Mouse (Mus musculus) embryonic facial prominence, embryonic 15.5 days (tissue): ENCODE data around the gene Fahd2a. TPM values are rescaled to one million over a fixed set of nuclear protein-coding genes. Genes with fewer than 3 reads are reported as not detected.

Source experiments
- ATAC-seq: fragments of 200-750 bp; cut with Nextera tagmentation; 2 replicates; pipeline ENCODE4 v1.8.0; 2017; ENCODE audit warnings: low read depth, moderate TSS enrichment; ENCODE audit not compliant: insufficient number of reproducible peaks, low FRiP score, low TSS enrichment
- H3K27ac ChIP-seq: fragments of 300-500 bp; sonication (generic); replicated peaks from 2 replicates; pipeline ENCODE4 v1.5.1; 2015; ENCODE audit warnings: mild to moderate bottlenecking, inconsistent platforms
- H3K27me3 ChIP-seq: fragments of 300-500 bp; sonication (generic); 2 replicates; pipeline ENCODE4 v1.6.1; 2015; ENCODE audit warnings: inconsistent platforms
- H3K36me3 ChIP-seq: fragments of 300-500 bp; sonication (generic); 2 replicates; pipeline ENCODE4 v1.6.1; 2015; ENCODE audit warnings: mild to moderate bottlenecking, inconsistent platforms
- H3K4me1 ChIP-seq: fragments of 300-500 bp; sonication (generic); 2 replicates; pipeline ENCODE4 v1.6.1; 2015; ENCODE audit warnings: inconsistent platforms
- H3K4me2 ChIP-seq: fragments of 300-500 bp; sonication (generic); replicated peaks from 2 replicates; pipeline ENCODE4 v1.6.1; 2015; ENCODE audit warnings: mild to moderate bottlenecking, inconsistent platforms
- H3K4me3 ChIP-seq: fragments of 300-500 bp; sonication (generic); replicated peaks from 2 replicates; pipeline ENCODE4 v1.5.1; 2015; ENCODE audit warnings: mild to moderate bottlenecking, inconsistent platforms
- H3K9ac ChIP-seq: fragments of 300-500 bp; sonication (generic); 2 replicates; pipeline ENCODE4 v1.6.1; 2015; ENCODE audit warnings: inconsistent platforms
- H3K9me3 ChIP-seq: fragments of 300-500 bp; sonication (generic); replicated peaks from 2 replicates; pipeline ENCODE4 v1.6.1; 2016; ENCODE audit warnings: inconsistent platforms
- WGBS: fragments of 180-500 bp; shearing (Covaris S2); methylation state at CpG from one replicate; pipeline ENCODE4 v1.1.7; 2015; 5-methylcytosine and 5-hydroxymethylcytosine counted together
- polyA plus RNA-seq: library from polyadenylated mRNA; unstranded; fragments of >200 nt; fragmentation: Nextera tagmentation; extraction: Ambion mirVana; gene quantifications from 2 replicates; pipeline ENCODE4 v1.2.1, GENCODE M21; 2015

Fahd2a gene
- 24.4 and 25.3 TPM in 2 replicates for polyA plus RNA-seq

DNA sequence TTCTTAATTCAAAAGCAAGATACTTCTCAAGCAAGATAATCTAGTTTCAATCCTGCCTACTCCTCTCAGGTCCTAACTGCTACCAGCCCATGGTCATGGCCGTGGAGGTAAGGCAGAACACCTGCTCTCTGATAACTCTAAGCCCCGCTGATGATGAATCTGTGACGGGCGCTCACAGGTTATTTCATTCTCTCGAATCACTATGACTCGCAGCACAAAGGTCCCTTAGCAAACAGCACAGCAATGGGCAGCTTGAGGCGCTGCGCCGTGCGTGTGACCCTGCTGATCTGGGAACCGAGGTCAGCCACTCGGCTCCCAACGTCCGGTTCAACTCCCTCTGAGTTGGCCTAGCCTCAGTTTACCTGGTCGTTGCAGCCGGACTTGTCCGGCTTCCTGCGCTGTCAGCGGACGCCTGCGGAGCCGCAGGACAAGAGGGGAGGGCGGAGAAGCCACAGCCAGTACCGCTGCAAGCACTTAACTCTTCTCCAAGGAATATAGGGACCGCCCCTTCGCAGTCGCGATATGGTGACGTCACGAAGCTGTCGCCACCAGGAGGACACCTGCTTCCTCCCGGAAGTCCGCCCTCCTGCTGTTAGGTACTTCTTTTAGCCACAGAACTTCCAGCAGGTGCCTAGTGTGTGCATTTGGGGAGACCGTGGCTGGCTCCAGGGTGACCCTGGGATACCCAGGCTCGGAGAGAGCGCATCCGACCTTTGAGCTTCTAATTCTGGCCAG, at the start of gene Fahd2a:
Fahd2a (minus strand) TSS at position 511 of the 735 bp plus-strand sequence.
- Histone ChIP-seq H3K27me3 (no peaks in the 10 kb centered on the region), H3K4me1 (peaks cover 13% of the 10 kb centered on the region; the same call in 1 of the 2 replicates), H3K36me3 (0 out of 2 replicates have a peak, but pooled peaks cover 2% of the 10 kb centered on the region), H3K4me2 (peak within 1 kb of the TSS; percentile 75), H3K9me3 (no peaks in the 10 kb centered on the region), H3K9ac (peak within 1 kb of the TSS; percentile 63), H3K27ac (no peak within 1 kb of the TSS), H3K4me3 (peak within 1 kb of the TSS; percentile 63)
- 3% methylated on average over 37 of the region's 37 CpGs for WGBS
- 0 out of 2 replicates have a peak, but pooled peaks have one; percentile 57 for ATAC-seq

DNA sequence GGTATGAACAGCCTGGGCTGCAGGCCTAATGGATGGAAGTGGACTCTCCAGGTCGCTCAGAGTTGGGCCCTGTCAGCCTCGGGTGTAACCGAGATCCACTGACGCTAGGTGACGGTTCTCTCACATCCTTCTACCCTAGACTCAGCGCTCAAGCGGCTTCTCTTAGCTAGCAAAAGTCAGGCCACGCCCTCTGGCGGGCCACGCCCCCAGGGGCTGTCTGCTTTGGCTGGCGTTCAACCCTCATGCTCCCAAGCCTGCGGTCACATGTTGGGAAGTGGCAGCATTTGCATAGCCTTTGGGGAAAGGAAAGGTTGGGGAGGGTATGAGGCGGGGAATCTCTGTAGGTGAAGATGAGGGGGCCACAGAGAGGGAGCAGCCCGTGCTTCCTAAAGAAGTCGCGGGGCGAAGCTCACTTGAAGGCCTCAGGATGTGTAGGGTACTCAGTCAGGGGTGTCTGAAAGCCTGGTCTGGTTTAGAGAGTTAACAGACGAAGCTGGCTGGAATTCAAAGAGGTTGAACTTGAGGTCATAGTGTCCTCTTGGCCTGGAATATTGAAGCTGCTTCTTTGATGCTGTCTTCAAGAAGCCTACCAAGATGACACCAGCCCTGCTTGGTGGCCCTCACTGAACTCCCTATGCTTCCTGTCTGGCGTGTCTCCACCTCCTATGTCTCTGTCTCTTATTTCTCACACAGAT, 40.3 kb upstream of the Fahd2a start:
- Histone ChIP-seq H3K36me3 (no peaks in the 10 kb centered on the region), H3K9me3 (no peaks in the 10 kb centered on the region), H3K4me3 (peak overlapping the region; percentile 15; the same call in 1 of the 2 replicates), H3K27me3 (peaks cover 64% of the 10 kb centered on the region), H3K4me2 (peak overlapping the region; percentile 43), H3K9ac (no peak overlapping the region), H3K27ac (no peak overlapping the region), H3K4me1 (peaks cover 42% of the 10 kb centered on the region)
- WGBS: 7% methylated on average over 19 of the region's 19 CpGs
- peak; percentile 45; the same call in 1 of the 2 replicates for ATAC-seq

DNA sequence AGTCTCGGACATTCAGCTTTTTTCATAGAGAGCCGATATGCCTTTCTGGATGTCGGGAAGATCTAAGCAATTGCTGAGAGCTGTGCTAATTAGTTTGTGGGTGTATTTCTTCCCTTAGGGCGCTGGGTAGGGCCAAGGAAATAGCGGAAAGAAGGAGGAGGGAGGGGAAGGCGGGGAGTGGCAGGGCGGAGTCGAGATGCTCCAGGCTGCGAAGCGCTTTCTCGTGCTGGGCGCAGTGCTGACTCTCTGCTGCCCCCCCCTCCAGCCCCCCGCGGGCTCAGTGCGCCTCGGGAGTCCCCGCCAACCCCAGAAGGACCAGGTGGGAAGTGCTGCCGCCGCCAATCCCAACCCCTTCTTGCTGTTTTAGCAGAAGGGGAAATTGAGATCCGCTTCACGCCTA, 38.6 kb upstream of the Fahd2a start:
- Histone ChIP-seq H3K36me3 (no peaks in the 10 kb centered on the region), H3K4me2 (peak overlapping the region; percentile 95), H3K4me3 (peak overlapping the region; percentile 59), H3K27me3 (peaks cover 66% of the 10 kb centered on the region), H3K9ac (no peak overlapping the region), H3K4me1 (peaks cover 42% of the 10 kb centered on the region), H3K27ac (peak overlapping the region; percentile 63; the same call in 1 of the 2 replicates), H3K9me3 (no peaks in the 10 kb centered on the region)
- WGBS: 0% methylated on average over 12 of the region's 21 CpGs
- ATAC-seq: no peak

DNA sequence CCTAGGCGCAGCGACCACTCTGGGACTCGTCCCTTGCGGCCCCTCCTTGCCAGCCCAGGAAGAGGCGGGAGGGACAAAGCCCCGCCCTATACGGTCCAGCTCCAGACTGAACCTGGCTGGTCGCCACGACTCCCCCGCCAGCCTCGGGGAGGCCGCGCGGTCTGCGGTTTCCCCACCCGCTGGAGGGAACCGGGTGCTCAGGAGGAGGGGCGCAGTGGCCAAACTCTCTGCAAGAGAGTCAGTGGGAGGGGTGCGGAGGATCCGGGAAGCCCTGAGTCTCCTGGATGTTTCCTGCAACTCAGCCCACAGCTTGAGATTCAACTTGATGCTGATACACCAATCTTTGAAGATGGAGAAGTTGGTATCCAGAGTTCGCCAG, 38.2 kb upstream of the Fahd2a start:
- peaks cover 42% of the 10 kb centered on the region for H3K4me1 ChIP-seq
- H3K9ac ChIP-seq: peak overlapping the region; percentile 35; the same call in 1 of the 2 replicates
- no peaks in the 10 kb centered on the region for H3K36me3 ChIP-seq
- H3K4me3 ChIP-seq: peak overlapping the region; percentile 59
- H3K27me3 ChIP-seq: peaks cover 66% of the 10 kb centered on the region
- 0% methylated on average over 21 of the region's 21 CpGs for WGBS
- peak overlapping the region; percentile 63; the same call in 1 of the 2 replicates for H3K27ac ChIP-seq
- no peaks in the 10 kb centered on the region for H3K9me3 ChIP-seq
- H3K4me2 ChIP-seq: peak overlapping the region; percentile 95
- ATAC-seq: peak; percentile 85

DNA sequence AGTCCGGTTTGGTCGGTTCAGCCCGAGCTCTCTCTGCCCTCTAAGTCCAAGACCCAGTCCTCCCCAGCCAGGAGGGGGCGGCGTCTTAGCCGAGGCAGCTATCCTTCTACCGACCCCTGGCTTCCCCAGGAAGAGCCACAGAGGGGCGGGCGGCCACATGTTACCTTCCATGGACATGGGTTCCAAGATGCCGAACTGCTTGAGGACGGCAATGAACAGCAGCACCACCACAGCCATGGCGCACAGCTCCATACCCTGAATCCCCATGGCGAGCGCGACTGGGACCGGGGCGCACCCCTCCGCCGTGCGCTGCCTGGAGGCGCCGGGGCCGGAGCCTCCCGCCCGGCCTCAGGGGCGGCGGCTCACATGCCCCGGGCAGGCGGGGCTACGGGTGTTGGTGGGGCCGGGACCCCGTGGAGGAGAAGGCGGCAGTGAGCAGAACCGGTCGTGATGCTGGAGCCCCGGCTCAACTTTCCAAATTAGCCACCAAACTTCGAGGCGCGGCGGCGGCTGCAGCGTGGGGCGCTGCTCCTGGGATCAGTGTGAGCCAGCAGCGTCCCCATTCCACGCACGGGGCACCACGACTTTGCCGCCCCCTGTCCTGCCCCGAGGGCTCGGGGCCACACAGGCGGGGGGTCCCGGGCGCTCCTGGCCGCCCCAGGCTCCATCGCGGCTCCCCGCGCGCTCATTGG, 37.6 kb upstream of the Fahd2a start:
- Histone ChIP-seq H3K9me3 (no peaks in the 10 kb centered on the region), H3K4me2 (peak overlapping the region; percentile 95), H3K4me3 (peak overlapping the region; percentile 59), H3K27me3 (peaks cover 63% of the 10 kb centered on the region), H3K27ac (peak overlapping the region; percentile 63; the same call in 1 of the 2 replicates), H3K36me3 (no peaks in the 10 kb centered on the region), H3K4me1 (peaks cover 42% of the 10 kb centered on the region), H3K9ac (peak overlapping the region; percentile 35)
- peak; percentile 24; the same call in 1 of the 2 replicates for ATAC-seq
- WGBS: under 1% methylated on average over 58 of the region's 59 CpGs

DNA sequence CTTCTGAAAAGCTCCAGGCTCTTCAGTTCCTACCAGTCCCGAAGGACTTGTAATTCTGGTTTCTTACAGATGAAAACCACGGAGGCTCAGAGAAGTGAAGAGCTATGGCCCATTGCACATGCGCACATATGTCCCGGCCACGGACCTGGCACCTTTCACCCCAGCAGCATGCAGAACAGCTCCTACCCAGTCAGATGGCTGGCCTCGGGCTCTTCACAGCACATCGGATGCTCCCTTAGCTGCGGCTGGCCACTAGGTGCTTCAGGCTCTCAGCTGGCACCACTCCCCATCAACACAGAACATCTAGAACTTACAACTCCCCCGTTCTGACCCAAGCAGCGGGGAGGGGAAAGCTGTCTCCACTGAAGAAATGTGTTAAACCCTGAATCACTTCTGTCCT, 35.4 kb upstream of the Fahd2a start:
- H3K4me2 ChIP-seq: no peak overlapping the region
- no peak for ATAC-seq
- no peaks in the 10 kb centered on the region for H3K36me3 ChIP-seq
- peaks cover 34% of the 10 kb centered on the region for H3K4me1 ChIP-seq
- no peak overlapping the region for H3K27ac ChIP-seq
- WGBS: 56% methylated on average over 10 of the region's 10 CpGs
- no peak overlapping the region for H3K9ac ChIP-seq
- H3K4me3 ChIP-seq: no peak overlapping the region
- H3K9me3 ChIP-seq: no peaks in the 10 kb centered on the region
- peaks cover 51% of the 10 kb centered on the region for H3K27me3 ChIP-seq

DNA sequence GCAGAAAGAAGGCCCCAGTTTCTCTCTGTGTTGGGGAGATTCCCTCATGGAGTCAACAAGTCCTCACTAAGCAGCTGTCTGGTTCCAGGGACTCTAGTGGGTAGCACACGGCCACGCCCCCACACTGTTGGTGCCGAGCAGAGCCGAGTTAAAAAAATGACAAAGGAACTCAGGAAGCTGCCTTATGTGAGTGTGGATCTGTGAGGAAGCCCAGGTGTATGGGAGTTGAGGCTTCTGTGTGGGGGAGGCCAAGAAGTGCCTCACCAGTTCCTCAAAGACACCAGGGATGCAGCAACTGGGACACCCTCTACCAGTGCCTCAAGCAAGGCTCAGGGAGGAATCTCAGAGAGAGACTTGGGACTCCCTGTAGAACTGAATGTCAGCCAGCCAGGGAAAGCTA, 34.8 kb upstream of the Fahd2a start:
- H3K27me3 ChIP-seq: peaks cover 46% of the 10 kb centered on the region
- peaks cover 29% of the 10 kb centered on the region for H3K4me1 ChIP-seq
- no peaks in the 10 kb centered on the region for H3K36me3 ChIP-seq
- WGBS: 52% methylated on average over 4 of the region's 4 CpGs
- no peak overlapping the region for H3K27ac ChIP-seq
- ATAC-seq: no peak
- H3K4me3 ChIP-seq: no peak overlapping the region
- no peak overlapping the region for H3K4me2 ChIP-seq
- H3K9me3 ChIP-seq: no peaks in the 10 kb centered on the region
- no peak overlapping the region for H3K9ac ChIP-seq

DNA sequence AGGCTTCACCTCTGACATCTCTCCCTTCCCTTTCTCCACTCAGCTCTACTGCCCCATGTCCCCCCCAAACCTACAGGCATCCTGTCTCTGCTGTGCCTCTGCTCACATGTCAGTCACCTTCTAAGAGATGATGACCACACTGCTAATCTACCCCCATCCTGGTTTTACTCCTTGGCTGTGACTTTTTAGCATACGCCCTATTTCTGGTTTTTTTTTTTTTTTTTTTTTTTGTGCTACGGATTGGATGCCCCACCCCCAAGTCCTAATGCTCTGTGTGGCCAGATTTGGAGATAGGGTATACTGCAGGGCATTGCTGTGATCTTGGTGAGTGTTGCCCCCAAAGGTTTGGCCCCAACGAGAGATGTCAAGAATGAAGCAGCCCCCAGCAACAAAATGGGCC, 27.9 kb upstream of the Fahd2a start:
- no peak overlapping the region for H3K9ac ChIP-seq
- H3K4me3 ChIP-seq: no peak overlapping the region
- WGBS: 51% methylated on average over 3 of the region's 3 CpGs
- H3K27me3 ChIP-seq: no peaks in the 10 kb centered on the region
- no peak for ATAC-seq
- no peak overlapping the region for H3K27ac ChIP-seq
- H3K9me3 ChIP-seq: no peaks in the 10 kb centered on the region
- no peaks in the 10 kb centered on the region for H3K4me1 ChIP-seq
- H3K4me2 ChIP-seq: no peak overlapping the region
- H3K36me3 ChIP-seq: no peaks in the 10 kb centered on the region

DNA sequence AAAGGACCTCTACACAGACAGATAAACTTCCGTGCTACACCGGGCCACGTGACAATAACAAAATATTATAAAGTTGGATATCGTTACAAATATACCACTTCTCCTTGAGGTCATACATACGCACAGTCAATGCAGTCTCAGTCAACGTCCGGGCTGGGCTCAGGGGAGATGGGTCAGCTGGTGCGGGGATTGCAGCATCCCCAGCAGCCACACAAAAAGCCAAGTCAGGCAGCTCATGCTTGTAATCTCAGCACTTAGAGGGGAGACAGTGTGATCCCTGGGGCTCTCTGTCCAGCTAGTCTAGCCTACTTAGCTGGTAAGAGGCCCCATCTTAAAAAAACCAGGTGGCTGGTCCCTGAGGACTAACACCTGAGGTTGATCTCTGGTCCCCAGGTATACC, 26.9 kb upstream of the Fahd2a start:
- 85% methylated on average over 8 of the region's 8 CpGs for WGBS
- Histone ChIP-seq H3K9ac (no peak overlapping the region), H3K9me3 (no peaks in the 10 kb centered on the region), H3K36me3 (no peaks in the 10 kb centered on the region), H3K4me1 (no peaks in the 10 kb centered on the region), H3K4me3 (no peak overlapping the region), H3K27me3 (no peaks in the 10 kb centered on the region), H3K4me2 (no peak overlapping the region), H3K27ac (no peak overlapping the region)
- no peak for ATAC-seq

DNA sequence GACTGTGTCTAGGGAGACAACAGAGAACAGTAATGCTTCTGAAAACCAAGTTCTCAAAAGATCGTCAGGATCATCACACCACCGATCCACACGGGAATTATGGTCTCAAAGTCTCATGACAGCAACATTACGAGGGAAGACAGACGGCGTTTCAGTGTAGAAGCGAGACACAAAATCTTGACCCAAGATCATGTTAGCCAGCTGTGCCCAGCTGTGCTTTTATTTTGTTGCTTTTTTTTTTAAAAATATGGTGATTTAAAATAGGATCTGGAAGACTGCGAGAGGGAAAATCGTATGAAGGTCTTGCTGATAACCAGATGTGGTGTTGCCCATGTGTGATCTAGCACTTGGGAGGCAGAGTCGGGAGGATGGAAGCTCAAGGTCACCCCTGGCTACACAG, 26.3 kb upstream of the Fahd2a start:
- Histone ChIP-seq H3K9ac (no peak overlapping the region), H3K36me3 (no peaks in the 10 kb centered on the region), H3K4me3 (no peak overlapping the region), H3K4me1 (no peaks in the 10 kb centered on the region), H3K9me3 (no peaks in the 10 kb centered on the region), H3K27me3 (no peaks in the 10 kb centered on the region), H3K4me2 (no peak overlapping the region), H3K27ac (no peak overlapping the region)
- ATAC-seq: no peak
- WGBS: 84% methylated on average over 10 of the region's 10 CpGs

DNA sequence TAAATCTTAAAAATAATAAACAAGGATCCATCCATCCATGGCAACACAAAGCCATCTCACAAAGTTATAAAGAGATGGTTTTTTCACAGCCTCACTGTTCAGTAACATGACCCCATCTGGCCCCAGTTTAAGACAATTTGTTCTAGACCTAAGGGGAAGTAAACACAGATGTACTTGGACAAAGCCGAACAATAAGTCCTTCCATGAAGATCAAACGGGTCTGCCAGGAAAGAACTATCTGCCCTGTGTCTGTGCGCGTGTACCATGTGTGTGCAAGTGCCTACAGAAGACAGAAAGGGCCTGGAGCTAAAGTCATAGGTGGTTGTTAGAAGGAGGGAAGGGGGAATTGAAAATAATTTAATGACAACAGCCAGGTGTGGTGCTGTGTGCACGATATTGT, 25.8 kb upstream of the Fahd2a start:
- no peaks in the 10 kb centered on the region for H3K36me3 ChIP-seq

More for the DNA sequence above, 25.8 kb upstream of the Fahd2a start:
- no peak overlapping the region for H3K9ac ChIP-seq
- H3K27me3 ChIP-seq: no peaks in the 10 kb centered on the region
- WGBS: 60% methylated on average over 5 of the region's 5 CpGs
- no peaks in the 10 kb centered on the region for H3K9me3 ChIP-seq
- H3K4me1 ChIP-seq: no peaks in the 10 kb centered on the region
- no peak overlapping the region for H3K27ac ChIP-seq
- no peak for ATAC-seq
- H3K4me2 ChIP-seq: no peak overlapping the region
- H3K4me3 ChIP-seq: no peak overlapping the region
